Mouse (Mus musculus): Measurements from ENCODE around the gene Nek10. TPM values are rescaled to one million over a fixed set of nuclear protein-coding genes. Genes with fewer than 3 reads are reported as not detected.

Gene Nek10
- total RNA-seq (2023) = under 1 TPM; 0.23 to 0.27 TPM

DNA sequence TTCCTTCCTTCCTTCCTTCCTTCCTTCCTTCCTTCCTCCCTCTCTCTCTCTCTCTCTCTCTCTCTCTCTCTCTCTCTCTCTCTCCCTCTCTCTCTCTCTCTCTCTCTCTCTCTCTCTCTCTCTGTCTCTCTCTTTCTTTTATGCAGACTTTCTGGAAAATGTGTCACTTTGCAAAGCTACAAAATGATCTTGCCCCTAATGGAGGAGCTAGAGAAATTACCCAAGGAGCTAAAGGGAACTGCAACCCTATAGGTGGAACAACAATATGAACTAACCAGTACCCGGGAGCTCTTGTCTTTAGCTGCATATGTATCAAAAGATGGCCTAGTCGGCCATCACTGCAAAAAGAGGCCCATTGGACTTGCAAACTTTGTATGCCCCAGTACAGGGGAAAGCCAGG lies at the start of gene Nek10:
TSS of gene Nek10 (plus strand) at position 301 of the 400 bp plus-strand sequence.

Other genes starting within 250 kb of the Nek10 start
- gene Slc4a7, start 101.1 kb upstream of the Nek10 start, total RNA-seq (2023) = 100 to 1,000 TPM; 124 to 144 TPM